Mouse (Mus musculus): ENCODE measurements around the gene Pkd2l1. TPM values are rescaled to one million over a fixed set of nuclear protein-coding genes. Genes with fewer than 3 reads are reported as not detected.
"Not testable (repeated sequence)": the region's sequence is repeated elsewhere in the genome, so short reads cannot be mapped to it uniquely, and the experiment has no call there.

Pkd2l1 gene
- total RNA-seq, 2 experiments from 2014 or later, result not detected

- DNase-seq, result no peak
Observed at GRCm38 (mm10) chr19:44174835-44175234, 17.4 kb downstream of the Pkd2l1 start.

GRCm38 (mm10) chr19:44161515-44161914, 30.7 kb downstream of the Pkd2l1 start:
- intact Hi-C loops (cut with DNase I), result no loop called here
- DNase-seq, result no peak

More at GRCm38 (mm10) chr19:44174835-44175234, 17.4 kb downstream of the Pkd2l1 start:
- intact Hi-C loops (cut with DNase I), result no loop called here

GRCm38 (mm10) chr19:44159386-44159785, 32.9 kb downstream of the Pkd2l1 start:
- intact Hi-C loops (cut with DNase I), result no loop called here
- DNase-seq, result no peak

- no peak for DNase-seq
- intact Hi-C loops (cut with DNase I), result no loop called here
Observed at GRCm38 (mm10) chr19:44157005-44157404, 35.2 kb downstream of the Pkd2l1 start.

- DNase-seq, result no peak
- intact Hi-C loops (cut with DNase I), result no loop called here
Observed at GRCm38 (mm10) chr19:44153781-44154180, 38.5 kb downstream of the Pkd2l1 start.

GRCm38 (mm10) chr19:44148991-44149390, 43.3 kb downstream of the Pkd2l1 start:
- no peak for DNase-seq
- intact Hi-C loops (cut with DNase I), result no loop called here

GRCm38 (mm10) chr19:44148345-44148744, 43.9 kb downstream of the Pkd2l1 start:
- DNase-seq, result no peak
- intact Hi-C loops (cut with DNase I), result no loop called here

GRCm38 (mm10) chr19:44146951-44147350, 45.3 kb downstream of the Pkd2l1 start:
- no peak for DNase-seq
- intact Hi-C loops (cut with DNase I), result no loop called here

- no peak for DNase-seq
- intact Hi-C loops (cut with DNase I), result no loop called here
Observed at GRCm38 (mm10) chr19:44146568-44146879, 45.7 kb downstream of the Pkd2l1 start.

GRCm38 (mm10) chr19:44145702-44146567, 46.3 kb downstream of the Pkd2l1 start, which contains the start of gene Bloc1s2:
Bloc1s2 (minus strand) TSS chr19:44146446.
- intact Hi-C loops (cut with DNase I), result no loop called here
- peak; percentile 88 to 91 for DNase-seq

GRCm38 (mm10) chr19:44144366-44144765, 47.9 kb downstream of the Pkd2l1 start:
- no peak for DNase-seq
- intact Hi-C loops (cut with DNase I), result no loop called here

GRCm38 (mm10) chr19:44135960-44136485, 56.2 kb downstream of the Pkd2l1 start:
- DNase-seq, result no peak
- intact Hi-C loops (cut with DNase I), result no loop called here

GRCm38 (mm10) chr19:44135072-44135959, 56.9 kb downstream of the Pkd2l1 start, which contains the start of gene Cwf19l1:
Cwf19l1 (minus strand) TSS chr19:44135876.
- DNase-seq, result peak; percentile 83 to 89
- intact Hi-C loops (cut with DNase I), result no loop called here

- intact Hi-C loops (cut with DNase I), result no loop called here
- DNase-seq, result no peak
Observed at GRCm38 (mm10) chr19:44132917-44133316, 59.3 kb downstream of the Pkd2l1 start.

- no peak for DNase-seq
- intact Hi-C loops (cut with DNase I), result no loop called here
Observed at GRCm38 (mm10) chr19:44128560-44128959, 63.7 kb downstream of the Pkd2l1 start.

- intact Hi-C loops (cut with DNase I), result no loop called here
Observed at GRCm38 (mm10) chr19:44127729-44128497, 64.3 kb downstream of the Pkd2l1 start.

GRCm38 (mm10) chr19:44121137-44121536, 71.1 kb downstream of the Pkd2l1 start:
- intact Hi-C loops (cut with DNase I), result no loop called here
- DNase-seq, result no peak

More at GRCm38 (mm10) chr19:44127729-44128497, 64.3 kb downstream of the Pkd2l1 start:
- no peak for DNase-seq

GRCm38 (mm10) chr19:44120686-44121085, 71.6 kb downstream of the Pkd2l1 start:
- DNase-seq; intact Hi-C loops (cut with DNase I): not testable (repeated sequence)

- DNase-seq, result no peak
- intact Hi-C loops (cut with DNase I), result loop anchor here (2.0 kb wide), 1 partner anchor 25 kb away; no protein-coding TSS in a partner anchor
Observed at GRCm38 (mm10) chr19:44117793-44118192, 74.4 kb downstream of the Pkd2l1 start.

- no peak for DNase-seq
- intact Hi-C loops (cut with DNase I), result no loop called here
Observed at GRCm38 (mm10) chr19:44111706-44112105, 80.5 kb downstream of the Pkd2l1 start.

Data from heart, postnatal 14 days (tissue).